Mouse (Mus musculus) liver, postnatal 0 days (tissue): ENCODE results near the gene Bcl2l1. TPM values are rescaled to one million over a fixed set of nuclear protein-coding genes. Genes with fewer than 3 reads are reported as not detected.

Experiments
- ATAC-seq: fragments of 200-750 bp; cut with Nextera tagmentation; 2 replicates; pipeline ENCODE4 v1.8.0; 2017; ENCODE audit warnings: mild to moderate bottlenecking, moderate library complexity
- DNase-seq: peaks from one replicate; pipeline ENCODE4 v3.0.0-alpha.2; 2016
- H3K27ac ChIP-seq: fragments of 300-500 bp; sonication (generic); 2 replicates; pipeline ENCODE4 v1.5.1; 2014; ENCODE audit warnings: antibody characterized with exemption, moderate library complexity, mild to moderate bottlenecking, low read depth
- H3K27me3 ChIP-seq: fragments of 300-500 bp; sonication (generic); 2 replicates; pipeline ENCODE4 v1.6.1; 2014; ENCODE audit warnings: low read length, control low read depth, mixed read lengths; ENCODE audit not compliant: insufficient read depth
- H3K36me3 ChIP-seq: fragments of 300-500 bp; sonication (generic); replicated peaks from 2 replicates; pipeline ENCODE4 v1.6.1; 2014; ENCODE audit warnings: mild to moderate bottlenecking, control low read depth, low read length, moderate library complexity, mixed read lengths; ENCODE audit not compliant: insufficient read depth
- H3K4me1 ChIP-seq: fragments of 300-500 bp; sonication (generic); 2 replicates; pipeline ENCODE4 v1.6.1; 2014; ENCODE audit warnings: antibody characterized with exemption, mild to moderate bottlenecking, control low read depth; ENCODE audit not compliant: insufficient read depth
- H3K4me2 ChIP-seq: fragments of 300-500 bp; sonication (generic); 2 replicates; pipeline ENCODE4 v1.6.1; 2014; ENCODE audit warnings: low read depth, mild to moderate bottlenecking, low read length, moderate library complexity, mixed read lengths
- H3K4me3 ChIP-seq: fragments of 300-500 bp; sonication (generic); 2 replicates; pipeline ENCODE4 v1.5.1; 2014; ENCODE audit warnings: low read depth, low read length
- H3K9ac ChIP-seq: fragments of 300-500 bp; sonication (generic); replicated peaks from 2 replicates; pipeline ENCODE4 v1.6.1; 2014; ENCODE audit warnings: mild to moderate bottlenecking, moderate library complexity
- H3K9me3 ChIP-seq: fragments of 300-500 bp; sonication (generic); 2 replicates; pipeline ENCODE4 v1.6.1; 2016; ENCODE audit warnings: mild to moderate bottlenecking, control low read depth, low read length, mixed read lengths
- CTCF ChIP-seq: sonication (generic); IDR thresholded peaks from 2 replicates; pipeline ENCODE4 v1.5.1; 2016; ENCODE audit warnings: antibody characterized with exemption, low read depth
- EP300 ChIP-seq: IDR thresholded peaks from 2 replicates; pipeline ENCODE4 v1.6.1; 2016; ENCODE audit warnings: antibody characterized with exemption, low read depth, mild to moderate bottlenecking
- WGBS: fragments of 180-500 bp; shearing (Covaris S2); extraction: QIAGEN DNeasy Blood & Tissue Kit; methylation state at CpG from one replicate; pipeline ENCODE4 v1.1.7; 2014; ENCODE audit not compliant: insufficient replicate concordance; 5-methylcytosine and 5-hydroxymethylcytosine counted together
- polyA plus RNA-seq: library from polyadenylated mRNA; unstranded; fragments of >200 nt; fragmentation: Nextera tagmentation; extraction: Ambion mirVana; gene quantifications from 2 replicates; pipeline ENCODE4 v1.2.1, GENCODE M21; 2015

Bcl2l1 gene
- polyA plus RNA-seq, 1 experiment from 2014 or later, result 84.4 TPM

DNA sequence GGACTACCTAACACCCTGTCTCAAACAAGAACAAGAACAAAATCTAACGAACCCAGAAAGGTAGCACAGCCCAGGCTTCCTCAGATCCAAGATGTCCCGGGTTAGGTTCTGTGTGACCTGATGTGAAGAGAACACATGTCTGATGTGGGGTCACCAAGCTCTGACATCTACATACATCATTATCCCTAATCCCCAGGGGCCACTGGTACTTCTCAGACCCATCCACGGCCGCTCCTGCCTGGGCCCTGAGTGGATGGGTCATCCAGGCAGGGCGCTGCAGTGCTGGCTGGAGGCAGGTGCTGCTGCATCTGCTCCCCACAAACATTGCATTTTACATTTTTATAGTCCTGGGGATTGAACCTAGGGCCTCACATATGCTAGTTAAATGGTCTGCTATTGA, 91.0 kb downstream of the Bcl2l1 start:
- no peak for DNase-seq
- WGBS, result 69% methylated on average over 5 of the region's 5 CpGs
- Histone ChIP-seq H3K9ac (no peak overlapping the region; the same call in 1 of the 2 replicates), H3K4me1 (peaks cover 52% of the 10 kb centered on the region), H3K9me3 (no peaks in the 10 kb centered on the region), H3K4me3 (no peak overlapping the region), H3K27ac (peak overlapping the region; percentile 89), H3K4me2 (no peak overlapping the region), H3K27me3 (no peaks in the 10 kb centered on the region), H3K36me3 (no peaks in the 10 kb centered on the region)
- TF ChIP-seq CTCF (no peak), EP300 (no peak)
- no peak for ATAC-seq

- peak overlapping the region; percentile 89 for H3K27ac ChIP-seq
- peak overlapping the region; percentile 87 for H3K4me2 ChIP-seq
- no peak for DNase-seq
- ATAC-seq, result peak; percentile 70
- no peak for TF ChIP-seq CTCF
- TF ChIP-seq EP300, result no peak
- 0 out of 2 replicates have a peak overlapping the region, but pooled peaks have one; percentile 11 for H3K9ac ChIP-seq
- peaks cover 6% of the 10 kb centered on the region; the same call in 1 of the 2 replicates for H3K27me3 ChIP-seq
- peaks cover 58% of the 10 kb centered on the region for H3K4me1 ChIP-seq
- 4% methylated on average over 3 of the region's 3 CpGs for WGBS
- H3K36me3 ChIP-seq, result no peaks in the 10 kb centered on the region
- peak overlapping the region; percentile 82; the same call in 1 of the 2 replicates for H3K4me3 ChIP-seq
- H3K9me3 ChIP-seq, result no peaks in the 10 kb centered on the region
Measured at GRCm38 (mm10) chr2:152739842-152740260, 91.7 kb downstream of the Bcl2l1 start.

- H3K9ac ChIP-seq, result 0 out of 2 replicates have a peak overlapping the region, but pooled peaks have one; percentile 55
- 1% methylated on average over 29 of the region's 36 CpGs for WGBS
- ATAC-seq, result peak; percentile 70
- peak overlapping the region; percentile 82 for H3K4me3 ChIP-seq
- no peaks in the 10 kb centered on the region for H3K36me3 ChIP-seq
- TF ChIP-seq EP300 (no peak), CTCF (no peak)
- peak overlapping the region; percentile 87 for H3K4me2 ChIP-seq
- peak overlapping the region; percentile 89 for H3K27ac ChIP-seq
- H3K27me3 ChIP-seq, result peaks cover 8% of the 10 kb centered on the region; the same call in 1 of the 2 replicates
- H3K4me1 ChIP-seq, result peaks cover 65% of the 10 kb centered on the region
- no peaks in the 10 kb centered on the region for H3K9me3 ChIP-seq
- DNase-seq, result peak; percentile 84
Measured at GRCm38 (mm10) chr2:152739031-152739841, 92.3 kb downstream of the Bcl2l1 start.

- Histone ChIP-seq H3K27me3 (peaks cover 8% of the 10 kb centered on the region; the same call in 1 of the 2 replicates), H3K4me2 (peak overlapping the region; percentile 87), H3K9me3 (no peaks in the 10 kb centered on the region), H3K4me3 (peak overlapping the region; percentile 82), H3K9ac (peak overlapping the region; percentile 93), H3K36me3 (no peaks in the 10 kb centered on the region), H3K27ac (peak overlapping the region; percentile 89), H3K4me1 (peaks cover 71% of the 10 kb centered on the region)
- DNase-seq (no peak), ATAC-seq (no peak)
- 62% methylated on average over 2 of the region's 2 CpGs for WGBS
- TF ChIP-seq EP300 (no peak), CTCF (no peak)
Measured at GRCm38 (mm10) chr2:152738341-152738740, 93.2 kb downstream of the Bcl2l1 start.

DNA sequence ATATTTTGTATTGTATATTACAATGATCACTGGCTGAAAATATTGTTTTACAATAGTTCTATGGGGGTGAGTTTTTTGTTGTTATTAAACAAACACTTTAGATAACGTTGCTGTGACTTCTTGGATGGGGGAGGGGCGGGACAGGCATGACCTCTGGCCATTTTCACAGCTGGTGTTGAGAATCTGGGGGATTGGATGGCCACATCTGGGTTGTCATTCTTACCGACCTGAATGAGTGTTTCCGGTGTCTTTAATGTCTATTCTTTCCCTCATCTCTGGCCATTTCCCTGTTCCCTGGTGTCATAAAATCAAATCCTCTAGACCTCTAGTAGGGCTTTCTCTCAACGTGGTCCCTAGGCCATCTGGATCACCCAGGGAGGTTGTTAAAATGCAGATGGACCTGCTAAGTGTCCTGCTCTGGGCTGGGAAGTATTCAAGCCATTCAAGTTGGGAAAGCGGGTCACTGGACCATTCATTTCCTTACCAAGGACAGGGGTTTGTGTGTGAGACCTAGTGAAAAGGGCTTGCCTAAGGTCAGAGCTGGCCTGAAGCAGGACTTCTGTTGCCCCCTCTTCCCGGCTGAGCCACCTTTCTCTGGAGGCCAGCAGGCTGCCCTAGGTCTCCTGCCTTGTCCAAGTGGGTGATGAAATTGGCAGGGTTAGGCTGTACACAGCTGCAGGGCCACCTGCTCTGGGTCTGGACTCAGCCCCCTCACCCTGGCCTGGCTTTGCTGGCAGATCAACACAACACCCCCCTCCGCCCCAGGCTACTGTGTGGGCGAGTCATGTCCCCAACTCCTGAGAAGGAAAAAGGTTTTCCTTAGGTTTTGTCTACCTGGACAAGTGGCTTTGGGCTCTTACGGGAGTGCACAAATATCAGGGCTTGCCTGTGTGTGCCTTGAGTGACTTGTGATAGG, 94.0 kb downstream of the Bcl2l1 start:
- H3K4me2 ChIP-seq, result peak overlapping the region; percentile 87
- peak overlapping the region; percentile 82 for H3K4me3 ChIP-seq
- H3K36me3 ChIP-seq, result no peaks in the 10 kb centered on the region
- DNase-seq (peak; percentile 46), ATAC-seq (no peak)
- H3K9ac ChIP-seq, result peak overlapping the region; percentile 93
- H3K27ac ChIP-seq, result peak overlapping the region; percentile 89
- H3K27me3 ChIP-seq, result peaks cover 8% of the 10 kb centered on the region; the same call in 1 of the 2 replicates
- H3K9me3 ChIP-seq, result no peaks in the 10 kb centered on the region
- WGBS, result 13% methylated on average over 10 of the region's 10 CpGs
- TF ChIP-seq CTCF (no peak), EP300 (no peak)
- peaks cover 71% of the 10 kb centered on the region for H3K4me1 ChIP-seq

- ATAC-seq (no peak), DNase-seq (peak; percentile 57)
- no peaks in the 10 kb centered on the region for H3K36me3 ChIP-seq
- peaks cover 65% of the 10 kb centered on the region for H3K4me1 ChIP-seq
- peak overlapping the region; percentile 82 for H3K4me3 ChIP-seq
- WGBS, result 1% methylated on average over 22 of the region's 22 CpGs
- peaks cover 8% of the 10 kb centered on the region; the same call in 1 of the 2 replicates for H3K27me3 ChIP-seq
- peak overlapping the region; percentile 87 for H3K4me2 ChIP-seq
- H3K9ac ChIP-seq, result peak overlapping the region; percentile 93
- H3K27ac ChIP-seq, result peak overlapping the region; percentile 89
- no peak for TF ChIP-seq CTCF
- no peak for TF ChIP-seq EP300
- no peaks in the 10 kb centered on the region for H3K9me3 ChIP-seq
Measured at GRCm38 (mm10) chr2:152736748-152737147, 94.8 kb downstream of the Bcl2l1 start.
